Mouse (Mus musculus): ENCODE results near the gene Chst14. TPM values are rescaled to one million over a fixed set of nuclear protein-coding genes. Genes with fewer than 3 reads are reported as not detected.

The Chst14 gene
- polyA plus RNA-seq, 1 experiment from 2014 or later: 25.1 TPM

DNA sequence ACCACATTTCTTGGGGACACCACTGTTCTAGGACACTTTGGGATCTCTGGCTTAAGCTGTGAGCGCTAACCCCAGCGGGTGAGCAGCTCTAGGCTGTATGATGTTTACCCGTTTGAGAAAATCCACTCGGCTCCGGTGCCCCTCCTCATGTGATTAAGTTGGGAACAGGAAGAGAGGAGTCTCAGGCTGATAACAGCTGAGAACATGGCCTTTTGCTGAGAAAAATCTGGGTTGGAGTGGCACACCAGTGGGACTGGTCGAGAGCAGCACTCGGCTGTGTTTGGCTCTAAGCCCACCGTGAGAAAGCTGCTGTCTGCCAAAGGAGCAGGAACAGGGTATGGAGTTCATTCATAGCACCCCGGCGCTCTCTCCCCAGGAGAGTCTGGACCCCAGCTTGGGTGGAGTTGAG lies 23.0 kb upstream of the Chst14 start:
- Histone ChIP-seq H3K36me3 (ENCODE audit: insufficient read depth, low read length) (no peaks in the 10 kb centered on the region), H3K9ac (ENCODE audit: low read depth, low read length) (no peak overlapping the region), H3K4me2 (ENCODE audit: low read length) (peak overlapping the region; percentile 99), H3K27ac (no peak overlapping the region), H3K4me1 (replicated peaks; ENCODE audit: insufficient read depth, low read length) (peaks cover 9% of the 10 kb centered on the region; the same call in 1 of the 2 replicates), H3K27me3 (ENCODE audit: insufficient read depth, low read length) (peaks cover 14% of the 10 kb centered on the region; the same call in 1 of the 2 replicates), H3K9me3 (replicated peaks; ENCODE audit: low read length) (no peaks in the 10 kb centered on the region), H3K4me3 (replicated peaks; ENCODE audit: low read depth, low read length) (peak overlapping the region; percentile 86; the same call in 1 of the 2 replicates)
- TF ChIP-seq CTCF (IDR thresholded peaks at IDR 0.05; ENCODE audit: low read depth): no peak
- DNase-seq (ENCODE audit: low spot score) (no peak), ATAC-seq (replicated peaks; ENCODE audit: low FRiP score, low read depth) (no peak)
- 21% methylated on average over 10 of the region's 10 CpGs for WGBS

DNA sequence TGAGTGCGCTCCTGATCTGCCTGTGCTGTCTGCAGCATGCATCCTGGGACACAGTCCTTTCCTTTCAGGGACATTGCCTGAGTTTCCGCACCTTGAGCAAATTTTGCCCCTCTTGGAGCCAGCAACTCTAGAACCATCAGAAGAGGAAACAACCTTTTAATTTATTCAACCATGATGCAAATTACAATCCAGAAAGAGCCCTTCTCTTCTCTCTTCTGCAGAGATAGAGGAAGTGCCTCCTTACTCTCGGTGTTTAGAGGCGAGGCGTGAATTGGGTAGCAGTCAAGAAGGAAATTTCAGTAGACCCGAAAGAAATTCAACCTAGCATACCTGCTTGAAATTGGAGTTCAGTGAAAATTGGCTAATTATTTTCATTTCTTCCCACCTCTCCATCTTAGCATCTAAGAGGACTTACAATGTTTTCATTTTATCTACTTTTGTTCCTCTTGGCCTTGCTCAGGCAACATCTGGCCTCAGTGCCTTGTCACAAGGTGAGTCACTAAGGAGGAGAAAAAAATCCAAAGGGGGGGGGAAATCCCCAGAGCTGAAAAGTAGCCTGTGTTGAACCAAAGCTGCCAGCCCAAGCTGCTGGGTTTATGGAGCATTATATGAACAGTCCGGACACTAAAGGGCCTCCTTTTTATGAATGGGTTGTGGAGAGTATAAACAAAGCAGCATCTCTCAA lies 20.7 kb upstream of the Chst14 start:
- no peak for DNase-seq (ENCODE audit: low spot score)
- Histone ChIP-seq H3K36me3 (ENCODE audit: insufficient read depth, low read length) (no peaks in the 10 kb centered on the region), H3K9ac (ENCODE audit: low read depth, low read length) (no peak overlapping the region), H3K27ac (no peak overlapping the region), H3K4me2 (ENCODE audit: low read length) (no peak overlapping the region), H3K4me3 (replicated peaks; ENCODE audit: low read depth, low read length) (no peak overlapping the region), H3K9me3 (replicated peaks; ENCODE audit: low read length) (no peaks in the 10 kb centered on the region), H3K4me1 (replicated peaks; ENCODE audit: insufficient read depth, low read length) (0 out of 2 replicates have a peak, but pooled peaks cover 6% of the 10 kb centered on the region), H3K27me3 (ENCODE audit: insufficient read depth, low read length) (no peaks in the 10 kb centered on the region)
- 77% methylated on average over 7 of the region's 7 CpGs for WGBS
- ATAC-seq (replicated peaks; ENCODE audit: low FRiP score, low read depth): no peak
- TF ChIP-seq CTCF (IDR thresholded peaks at IDR 0.05; ENCODE audit: low read depth): no peak

GRCm38 (mm10) chr2:118906118-118906492 lies 20.2 kb upstream of the Chst14 start:
- H3K27me3 ChIP-seq (ENCODE audit: insufficient read depth, low read length): no peaks in the 10 kb centered on the region
- 81% methylated on average over 5 of the region's 5 CpGs for WGBS
- DNase-seq (ENCODE audit: low spot score) (no peak), ATAC-seq (replicated peaks; ENCODE audit: low FRiP score, low read depth) (no peak)
- H3K4me2 ChIP-seq (ENCODE audit: low read length): no peak overlapping the region
- no peaks in the 10 kb centered on the region for H3K36me3 ChIP-seq (ENCODE audit: insufficient read depth, low read length)
- TF ChIP-seq CTCF (IDR thresholded peaks at IDR 0.05; ENCODE audit: low read depth): no peak
- H3K27ac ChIP-seq: no peak overlapping the region
- no peaks in the 10 kb centered on the region for H3K9me3 ChIP-seq (replicated peaks; ENCODE audit: low read length)
- H3K9ac ChIP-seq (ENCODE audit: low read depth, low read length): no peak overlapping the region
- H3K4me1 ChIP-seq (replicated peaks; ENCODE audit: insufficient read depth, low read length): 0 out of 2 replicates have a peak, but pooled peaks cover 2% of the 10 kb centered on the region
- H3K4me3 ChIP-seq (replicated peaks; ENCODE audit: low read depth, low read length): no peak overlapping the region

GRCm38 (mm10) chr2:118907781-118908180 lies 18.5 kb upstream of the Chst14 start:
- Histone ChIP-seq H3K4me3 (replicated peaks; ENCODE audit: low read depth, low read length) (no peak overlapping the region), H3K9ac (ENCODE audit: low read depth, low read length) (no peak overlapping the region), H3K36me3 (ENCODE audit: insufficient read depth, low read length) (no peaks in the 10 kb centered on the region), H3K4me2 (ENCODE audit: low read length) (no peak overlapping the region), H3K4me1 (replicated peaks; ENCODE audit: insufficient read depth, low read length) (0 out of 2 replicates have a peak, but pooled peaks cover 3% of the 10 kb centered on the region), H3K27ac (no peak overlapping the region), H3K27me3 (ENCODE audit: insufficient read depth, low read length) (no peaks in the 10 kb centered on the region), H3K9me3 (replicated peaks; ENCODE audit: low read length) (no peaks in the 10 kb centered on the region)
- 73% methylated on average over 3 of the region's 3 CpGs for WGBS
- ATAC-seq (replicated peaks; ENCODE audit: low FRiP score, low read depth) (no peak), DNase-seq (ENCODE audit: low spot score) (no peak)
- no peak for TF ChIP-seq CTCF (IDR thresholded peaks at IDR 0.05; ENCODE audit: low read depth)

GRCm38 (mm10) chr2:118909151-118909550 lies 17.1 kb upstream of the Chst14 start:
- no peak for TF ChIP-seq CTCF (IDR thresholded peaks at IDR 0.05; ENCODE audit: low read depth)
- Histone ChIP-seq H3K4me1 (replicated peaks; ENCODE audit: insufficient read depth, low read length) (peaks cover 14% of the 10 kb centered on the region; the same call in 1 of the 2 replicates), H3K4me2 (ENCODE audit: low read length) (no peak overlapping the region), H3K36me3 (ENCODE audit: insufficient read depth, low read length) (no peaks in the 10 kb centered on the region), H3K9ac (ENCODE audit: low read depth, low read length) (no peak overlapping the region), H3K4me3 (replicated peaks; ENCODE audit: low read depth, low read length) (no peak overlapping the region), H3K9me3 (replicated peaks; ENCODE audit: low read length) (no peaks in the 10 kb centered on the region), H3K27me3 (ENCODE audit: insufficient read depth, low read length) (no peaks in the 10 kb centered on the region), H3K27ac (peak overlapping the region; percentile 25; the same call in 1 of the 2 replicates)
- no peak for DNase-seq (ENCODE audit: low spot score)
- no peak for ATAC-seq (replicated peaks; ENCODE audit: low FRiP score, low read depth)
- 69% methylated on average over 1 of the region's 1 CpGs for WGBS

DNA sequence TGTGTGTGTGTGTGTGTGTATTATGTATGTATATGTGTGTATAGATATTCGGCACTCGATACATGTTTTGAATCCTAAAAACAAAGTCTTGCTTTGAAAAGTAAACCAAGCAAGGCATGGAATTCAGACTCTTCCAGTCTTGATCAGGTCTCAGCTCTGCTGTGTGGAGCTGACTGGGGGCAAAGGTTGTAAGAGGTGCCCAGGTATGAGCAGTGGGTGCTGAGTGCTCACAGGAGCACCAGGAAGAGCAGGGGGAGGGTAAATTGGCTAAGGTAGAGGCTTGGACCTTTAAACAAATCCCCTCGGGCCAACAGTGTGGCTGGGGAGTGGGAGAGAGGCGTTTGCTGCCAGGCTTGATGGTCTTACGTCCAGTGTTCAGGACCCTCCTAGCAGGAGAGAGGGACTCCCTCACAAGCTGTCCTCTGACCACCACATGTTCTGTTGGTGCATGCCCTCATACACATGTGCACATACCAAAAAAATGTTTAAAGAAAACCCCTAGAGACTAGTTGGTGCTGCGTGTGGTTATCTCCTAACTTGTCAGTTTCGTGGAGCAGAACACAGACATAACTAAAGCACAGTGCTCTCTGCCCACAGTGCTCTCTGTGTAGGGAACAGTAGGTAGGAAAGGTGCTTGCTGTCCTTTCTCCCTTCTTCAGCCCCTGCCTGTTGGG lies 15.6 kb upstream of the Chst14 start:
- WGBS: 74% methylated on average over 7 of the region's 7 CpGs
- Histone ChIP-seq H3K27ac (no peak overlapping the region), H3K4me3 (replicated peaks; ENCODE audit: low read depth, low read length) (no peak overlapping the region), H3K27me3 (ENCODE audit: insufficient read depth, low read length) (no peaks in the 10 kb centered on the region), H3K9ac (ENCODE audit: low read depth, low read length) (no peak overlapping the region), H3K4me2 (ENCODE audit: low read length) (no peak overlapping the region), H3K36me3 (ENCODE audit: insufficient read depth, low read length) (no peaks in the 10 kb centered on the region), H3K9me3 (replicated peaks; ENCODE audit: low read length) (no peaks in the 10 kb centered on the region), H3K4me1 (replicated peaks; ENCODE audit: insufficient read depth, low read length) (peaks cover 14% of the 10 kb centered on the region; the same call in 1 of the 2 replicates)
- ATAC-seq (replicated peaks; ENCODE audit: low FRiP score, low read depth): no peak
- TF ChIP-seq CTCF (IDR thresholded peaks at IDR 0.05; ENCODE audit: low read depth): no peak
- DNase-seq (ENCODE audit: low spot score): no peak

Data from kidney, postnatal 0 days (tissue).